Mouse (Mus musculus) left cerebral cortex, adult 11 months (tissue): ENCODE measurements around the gene Plpp2.

Experiments
- DNase-seq: peaks from one replicate; pipeline ENCODE4 v3.0.0; 2022; ENCODE audit warnings: low spot score

Plpp2 gene

GRCm38 (mm10) chr10:79548971-79549723 lies 15.6 kb upstream of the Plpp2 start:
- no peak for DNase-seq

GRCm38 (mm10) chr10:79548546-79548945 lies 14.9 kb upstream of the Plpp2 start:
- DNase-seq = no peak

- no peak for DNase-seq
These were observed 13.6 kb upstream of the Plpp2 start for GRCm38 (mm10) chr10:79547148-79547675.

GRCm38 (mm10) chr10:79546483-79546882 lies 12.9 kb upstream of the Plpp2 start:
- DNase-seq = no peak

- no peak for DNase-seq
These were observed 12.3 kb upstream of the Plpp2 start for GRCm38 (mm10) chr10:79545891-79546290.

- no peak for DNase-seq
These were observed 11.0 kb upstream of the Plpp2 start for GRCm38 (mm10) chr10:79544631-79545030.

- DNase-seq = no peak
These were observed 10.4 kb upstream of the Plpp2 start for GRCm38 (mm10) chr10:79543884-79544597.

- no peak for DNase-seq
These were observed 8.6 kb upstream of the Plpp2 start for GRCm38 (mm10) chr10:79542171-79542570.

GRCm38 (mm10) chr10:79541522-79541921 lies 7.9 kb upstream of the Plpp2 start:
- no peak for DNase-seq

- no peak for DNase-seq
These were observed 7.2 kb upstream of the Plpp2 start for GRCm38 (mm10) chr10:79540746-79541145.

GRCm38 (mm10) chr10:79539701-79540495 lies 6.3 kb upstream of the Plpp2 start:
- DNase-seq = no peak

GRCm38 (mm10) chr10:79538873-79539272 lies 5.3 kb upstream of the Plpp2 start:
- no peak for DNase-seq

GRCm38 (mm10) chr10:79538323-79538722 lies 4.7 kb upstream of the Plpp2 start:
- no peak for DNase-seq

GRCm38 (mm10) chr10:79537781-79538180 lies 4.2 kb upstream of the Plpp2 start:
- no peak for DNase-seq

GRCm38 (mm10) chr10:79537271-79537670 lies 3.7 kb upstream of the Plpp2 start:
- no peak for DNase-seq

- DNase-seq = no peak
These were observed 3.0 kb upstream of the Plpp2 start for GRCm38 (mm10) chr10:79536461-79537080.

GRCm38 (mm10) chr10:79535431-79535830 lies 1.8 kb upstream of the Plpp2 start:
- DNase-seq = no peak

GRCm38 (mm10) chr10:79534426-79534825 lies 830 bp upstream of the Plpp2 start:
- no peak for DNase-seq

GRCm38 (mm10) chr10:79532678-79533077 lies 918 bp downstream of the Plpp2 start:
- DNase-seq = no peak

GRCm38 (mm10) chr10:79531593-79531992 lies 2.0 kb downstream of the Plpp2 start:
- no peak for DNase-seq

GRCm38 (mm10) chr10:79530721-79531120 lies 2.9 kb downstream of the Plpp2 start:
- DNase-seq = no peak

- DNase-seq = no peak
These were observed 3.4 kb downstream of the Plpp2 start for GRCm38 (mm10) chr10:79530241-79530640.
